In the genomic region with DNA sequence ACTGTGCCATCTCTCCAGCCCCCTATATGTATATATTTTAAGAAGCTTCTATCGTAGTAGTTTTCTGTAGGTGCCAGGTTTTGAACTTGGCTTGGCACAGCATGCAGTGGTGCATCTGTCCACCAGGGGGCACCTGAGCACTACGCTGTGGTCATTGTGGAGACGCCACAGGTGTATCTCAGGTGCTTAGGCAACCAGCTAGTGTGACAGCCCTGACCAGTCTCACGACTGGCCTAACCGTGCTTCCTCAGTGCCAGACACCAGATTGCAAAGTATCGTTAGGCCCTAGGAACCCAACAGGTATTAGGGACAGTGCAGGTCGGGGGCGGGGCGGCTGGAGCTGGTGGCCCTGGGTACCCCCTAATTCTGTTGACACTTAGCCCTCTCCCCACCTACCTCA, we compare ENCODE assay signal across 8 mouse cellular contexts. TPM values are rescaled to one million over a fixed set of nuclear protein-coding genes. Genes with fewer than 3 reads are reported as not detected.
DNase-seq lines count a peak whose midpoint lies in the region; ATAC-seq and TF ChIP-seq lines count a peak whose summit lies in the region.

No protein-coding gene starts in this region.

- H3K27ac ChIP-seq in forebrain, postnatal 0 days (ENCODE audit: low read depth, low read length) = no peak overlapping the region
- H3K27ac ChIP-seq in forebrain, embryonic 10.5 days = no peak overlapping the region
- H3K27ac ChIP-seq in intestine, embryonic 16.5 days (ENCODE audit: low read length) = no peak overlapping the region
- no peak overlapping the region for H3K27ac ChIP-seq in hindbrain, embryonic 10.5 days

- no peak overlapping the region for H3K4me3 ChIP-seq in forebrain, postnatal 0 days (ENCODE audit: low read depth, low read length)
- no peak overlapping the region for H3K4me3 ChIP-seq in forebrain, embryonic 10.5 days
- H3K4me3 ChIP-seq in intestine, embryonic 16.5 days (ENCODE audit: low read length) = no peak overlapping the region
- H3K4me3 ChIP-seq in hindbrain, embryonic 10.5 days = no peak overlapping the region

- no peak overlapping the region for H3K9ac ChIP-seq in forebrain, postnatal 0 days
- no peak overlapping the region for H3K9ac ChIP-seq in intestine, embryonic 16.5 days (ENCODE audit: low read depth, low read length)

- DNase-seq in forebrain, postnatal 0 days = no peak
- no peak for DNase-seq in forebrain, embryonic 10.5 days (ENCODE audit: extremely low spot score, low spot score)
- peak; percentile 24 to 42 for DNase-seq in urinary bladder, adult 18-20 months (ENCODE audit: low spot score in 2 of 2)
- DNase-seq in urinary bladder, postnatal 10 days (ENCODE audit: low spot score) = no peak
- peak; percentile 24 to 67 for DNase-seq in kidney, postnatal 36 days
- DNase-seq in splenic B cell, adult 2 months (ENCODE audit: low read depth, low spot score) = peak; percentile 86
- no peak for DNase-seq in hindbrain, embryonic 10.5 days (ENCODE audit: low spot score)

- no peaks in the 10 kb centered on the region for H3K36me3 ChIP-seq in forebrain, postnatal 0 days (ENCODE audit: insufficient read depth)
- H3K36me3 ChIP-seq in forebrain, embryonic 10.5 days (replicated peaks) = no peaks in the 10 kb centered on the region
- no peaks in the 10 kb centered on the region for H3K36me3 ChIP-seq in splenic B cell, adult 2 months (ENCODE audit: control insufficient read depth, insufficient read depth, low read length, poor library complexity, severe bottlenecking)
- no peaks in the 10 kb centered on the region for H3K36me3 ChIP-seq in intestine, embryonic 16.5 days (ENCODE audit: control insufficient read depth, insufficient read depth, low read length)
- H3K36me3 ChIP-seq in hindbrain, embryonic 10.5 days = no peaks in the 10 kb centered on the region

- WGBS in forebrain, postnatal 0 days = 81% methylated on average over 9 of the region's 9 CpGs
- WGBS in forebrain, embryonic 10.5 days = 85% methylated on average over 9 of the region's 9 CpGs
- 72% methylated on average over 9 of the region's 9 CpGs for WGBS in intestine, embryonic 16.5 days
- WGBS in hindbrain, embryonic 10.5 days = 82% methylated on average over 9 of the region's 9 CpGs

- H3K4me2 ChIP-seq in forebrain, postnatal 0 days (ENCODE audit: low read depth) = no peak overlapping the region
- no peak overlapping the region for H3K4me2 ChIP-seq in intestine, embryonic 16.5 days (ENCODE audit: low read depth, low read length)

- no peak for ATAC-seq in forebrain, postnatal 0 days
- no peak for ATAC-seq in intestine, embryonic 16.5 days

- H3K4me1 ChIP-seq in forebrain, postnatal 0 days (ENCODE audit: insufficient read depth) = no peaks in the 10 kb centered on the region
- H3K4me1 ChIP-seq in forebrain, embryonic 10.5 days = no peaks in the 10 kb centered on the region
- no peaks in the 10 kb centered on the region for H3K4me1 ChIP-seq in intestine, embryonic 16.5 days (ENCODE audit: control insufficient read depth, insufficient read depth, low read length)
- H3K4me1 ChIP-seq in hindbrain, embryonic 10.5 days (replicated peaks) = no peaks in the 10 kb centered on the region

- peak; percentile 50 for TF ChIP-seq CTCF in forebrain, postnatal 0 days (IDR thresholded peaks at IDR 0.05; ENCODE audit: low read depth)

- H3K9me3 ChIP-seq in forebrain, postnatal 0 days (ENCODE audit: low read length) = no peaks in the 10 kb centered on the region
- peaks cover 9% of the 10 kb centered on the region; the same call in 1 of the 2 replicates for H3K9me3 ChIP-seq in forebrain, embryonic 10.5 days
- no peaks in the 10 kb centered on the region for H3K9me3 ChIP-seq in intestine, embryonic 16.5 days (ENCODE audit: control insufficient read depth, low read length)
- H3K9me3 ChIP-seq in hindbrain, embryonic 10.5 days = peaks cover 11% of the 10 kb centered on the region

- H3K27me3 ChIP-seq in forebrain, postnatal 0 days (ENCODE audit: insufficient read depth, low read length) = no peaks in the 10 kb centered on the region
- H3K27me3 ChIP-seq in forebrain, embryonic 10.5 days (ENCODE audit: poor library complexity, severe bottlenecking) = no peaks in the 10 kb centered on the region
- no peaks in the 10 kb centered on the region for H3K27me3 ChIP-seq in splenic B cell, adult 2 months (ENCODE audit: control insufficient read depth, insufficient read depth, low read length, poor library complexity, severe bottlenecking)
- no peaks in the 10 kb centered on the region for H3K27me3 ChIP-seq in intestine, embryonic 16.5 days (replicated peaks; ENCODE audit: control insufficient read depth, insufficient read depth, low read length)
- no peaks in the 10 kb centered on the region for H3K27me3 ChIP-seq in hindbrain, embryonic 10.5 days (ENCODE audit: insufficient read depth, poor library complexity, severe bottlenecking)

RNA-seq across cellular contexts. Expression of gene Tmem121, which starts 35.6 kb away (rescaled TPM):
- 71.8 and 75.6 TPM in 2 replicates for total RNA-seq in forebrain, postnatal 0 days (2014; rRNA removed)
- 59.3 and 66.7 TPM in 2 replicates for polyA plus RNA-seq in forebrain, postnatal 0 days (2015; fragmentation: Nextera tagmentation; extraction: Ambion mirVana)
- 18.7 and 20.3 TPM in 2 replicates for polyA plus RNA-seq in forebrain, embryonic 10.5 days (2016; fragmentation: Nextera tagmentation; extraction: Ambion mirVana)
- 5.6 and 5.8 TPM in 2 replicates for polyA plus RNA-seq in intestine, embryonic 16.5 days (2015; fragmentation: Nextera tagmentation; extraction: Ambion mirVana)
- 16.4 and 24.8 TPM in 2 replicates for polyA plus RNA-seq in hindbrain, embryonic 10.5 days (2016; fragmentation: Nextera tagmentation; extraction: Ambion mirVana)

Comparison
In these comparisons a context has a peak if more than half of its experiments do, and no peak if none do; other contexts are left out.
1. DNase-seq: peak in urinary bladder, adult 18-20 months (2 of 2), kidney, postnatal 36 days (2 of 2) and splenic B cell, adult 2 months (single experiment); none in forebrain, postnatal 0 days (single experiment), forebrain, embryonic 10.5 days (single experiment), urinary bladder, postnatal 10 days (single experiment) and hindbrain, embryonic 10.5 days (single experiment).